Mouse (Mus musculus) hindbrain, postnatal 0 days (tissue): ENCODE measurements at regions not wholly inside any gene's neighbourhood (a gene's known extent, or its start where the extent isn't known, plus 50 kb on each side); places are given as distances from the start of the nearest gene placed in this dataset.

Source experiments
- ATAC-seq: fragments of 200-750 bp; cut with Nextera tagmentation; 2 replicates; pipeline ENCODE4 v1.8.0; 2017; ENCODE audit warnings: mild to moderate bottlenecking, moderate TSS enrichment, moderate library complexity
- DNase-seq: peaks from one replicate; pipeline ENCODE4 v3.0.0-alpha.2; 2015; ENCODE audit warnings: low spot score
- H3K27ac ChIP-seq: fragments of 300-500 bp; sonication (generic); 2 replicates; pipeline ENCODE4 v1.5.1; 2014; ENCODE audit warnings: mild to moderate bottlenecking
- H3K27me3 ChIP-seq: fragments of 300-500 bp; sonication (generic); 2 replicates; pipeline ENCODE4 v1.6.1; 2014; ENCODE audit warnings: low read length, mixed read lengths; ENCODE audit not compliant: insufficient read depth
- H3K36me3 ChIP-seq: fragments of 300-500 bp; sonication (generic); 2 replicates; pipeline ENCODE4 v1.6.1; 2014; ENCODE audit warnings: low read length, mixed read lengths; ENCODE audit not compliant: insufficient read depth
- H3K4me1 ChIP-seq: fragments of 300-500 bp; sonication (generic); 2 replicates; pipeline ENCODE4 v1.6.1; 2014; ENCODE audit warnings: antibody characterized with exemption, low read length, mixed read lengths; ENCODE audit not compliant: insufficient read depth
- H3K4me2 ChIP-seq: fragments of 300-500 bp; sonication (generic); 2 replicates; pipeline ENCODE4 v1.6.1; 2014; ENCODE audit warnings: low read depth, mild to moderate bottlenecking, low read length, moderate library complexity, mixed read lengths
- H3K4me3 ChIP-seq: fragments of 300-500 bp; sonication (generic); 2 replicates; pipeline ENCODE4 v1.5.1; 2014; ENCODE audit warnings: low read length
- H3K9ac ChIP-seq: fragments of 300-500 bp; sonication (generic); replicated peaks from 2 replicates; pipeline ENCODE4 v1.6.1; 2014; ENCODE audit warnings: mild to moderate bottlenecking, low read length, moderate library complexity, mixed read lengths
- H3K9me3 ChIP-seq: fragments of 300-500 bp; sonication (generic); 2 replicates; pipeline ENCODE4 v1.6.1; 2016; ENCODE audit warnings: low read length, mixed read lengths
- CTCF ChIP-seq: IDR thresholded peaks from 2 replicates; pipeline ENCODE4 v1.5.1; 2016; ENCODE audit warnings: antibody characterized with exemption, control low read depth, low read depth
- WGBS: fragments of 180-500 bp; shearing (Covaris S2); extraction: QIAGEN DNeasy Blood & Tissue Kit; methylation state at CpG from one replicate; pipeline ENCODE4 v1.1.7; 2014; 5-methylcytosine and 5-hydroxymethylcytosine counted together

- WGBS: 96% methylated on average over 1 of the region's 1 CpGs
- H3K36me3 ChIP-seq: no peaks in the 10 kb centered on the region
- H3K9ac ChIP-seq: no peak overlapping the region
Measured at GRCm38 (mm10) chr2:108756251-108756650, 524.3 kb upstream of the Kif18a start.

GRCm38 (mm10) chr2:108764703-108765102 lies 515.8 kb upstream of the Kif18a start:
- no peaks in the 10 kb centered on the region for H3K27me3 ChIP-seq
- H3K4me1 ChIP-seq: no peaks in the 10 kb centered on the region
- no peak for ATAC-seq
- no peak overlapping the region for H3K9ac ChIP-seq
- H3K4me2 ChIP-seq: no peak overlapping the region
- TF ChIP-seq CTCF: no peak
- no peaks in the 10 kb centered on the region for H3K9me3 ChIP-seq
- no peaks in the 10 kb centered on the region for H3K36me3 ChIP-seq
- H3K27ac ChIP-seq: no peak overlapping the region
- 79% methylated on average over 4 of the region's 4 CpGs for WGBS
- peak; percentile 5 for DNase-seq
- no peak overlapping the region for H3K4me3 ChIP-seq

More at GRCm38 (mm10) chr2:108756251-108756650, 524.3 kb upstream of the Kif18a start:
- Histone ChIP-seq H3K4me3 (no peak overlapping the region), H3K4me1 (no peaks in the 10 kb centered on the region), H3K9me3 (no peaks in the 10 kb centered on the region), H3K27me3 (no peaks in the 10 kb centered on the region), H3K4me2 (no peak overlapping the region), H3K27ac (no peak overlapping the region)
- no peak for ATAC-seq
- no peak for TF ChIP-seq CTCF
- no peak for DNase-seq

- ATAC-seq (no peak), DNase-seq (no peak)
- Histone ChIP-seq H3K36me3 (no peaks in the 10 kb centered on the region), H3K4me3 (no peak overlapping the region), H3K27ac (no peak overlapping the region), H3K4me1 (no peaks in the 10 kb centered on the region), H3K27me3 (no peaks in the 10 kb centered on the region), H3K9ac (no peak overlapping the region), H3K9me3 (no peaks in the 10 kb centered on the region), H3K4me2 (no peak overlapping the region)
- 92% methylated on average over 2 of the region's 2 CpGs for WGBS
- no peak for TF ChIP-seq CTCF
Measured at GRCm38 (mm10) chr2:108766461-108766860, 514.1 kb upstream of the Kif18a start.

- DNase-seq: no peak
- no peak overlapping the region for H3K9ac ChIP-seq
- TF ChIP-seq CTCF: no peak
Measured at GRCm38 (mm10) chr2:108770383-108770782, 510.2 kb upstream of the Kif18a start.

GRCm38 (mm10) chr2:108783457-108783856 lies 497.1 kb upstream of the Kif18a start:
- no peak overlapping the region for H3K27ac ChIP-seq
- H3K9ac ChIP-seq: no peak overlapping the region
- TF ChIP-seq CTCF: no peak
- H3K4me1 ChIP-seq: no peaks in the 10 kb centered on the region
- H3K4me3 ChIP-seq: no peak overlapping the region
- H3K4me2 ChIP-seq: no peak overlapping the region
- H3K9me3 ChIP-seq: no peaks in the 10 kb centered on the region
- no peak for DNase-seq
- no peaks in the 10 kb centered on the region for H3K36me3 ChIP-seq
- H3K27me3 ChIP-seq: no peaks in the 10 kb centered on the region
- no peak for ATAC-seq

More at GRCm38 (mm10) chr2:108770383-108770782, 510.2 kb upstream of the Kif18a start:
- no peak for ATAC-seq
- H3K4me1 ChIP-seq: no peaks in the 10 kb centered on the region
- no peak overlapping the region for H3K4me3 ChIP-seq
- no peaks in the 10 kb centered on the region for H3K9me3 ChIP-seq
- no peak overlapping the region for H3K27ac ChIP-seq
- H3K4me2 ChIP-seq: no peak overlapping the region
- 94% methylated on average over 1 of the region's 1 CpGs for whole genome bisulfite sequencing
- no peaks in the 10 kb centered on the region for H3K36me3 ChIP-seq
- no peaks in the 10 kb centered on the region for H3K27me3 ChIP-seq

- H3K9me3 ChIP-seq: no peaks in the 10 kb centered on the region
- H3K4me3 ChIP-seq: no peak overlapping the region
- ATAC-seq (no peak), DNase-seq (no peak)
- no peak overlapping the region for H3K27ac ChIP-seq
- 85% methylated on average over 19 of the region's 19 CpGs for WGBS
- TF ChIP-seq CTCF: no peak
- H3K4me2 ChIP-seq: no peak overlapping the region
- H3K9ac ChIP-seq: no peak overlapping the region
- no peaks in the 10 kb centered on the region for H3K4me1 ChIP-seq
- no peaks in the 10 kb centered on the region for H3K27me3 ChIP-seq
- H3K36me3 ChIP-seq: no peaks in the 10 kb centered on the region
Measured at GRCm38 (mm10) chr2:108785161-108785957, 495.2 kb upstream of the Kif18a start.

- no peak overlapping the region for H3K27ac ChIP-seq
- H3K27me3 ChIP-seq: no peaks in the 10 kb centered on the region
- no peak overlapping the region for H3K9ac ChIP-seq
- ATAC-seq: no peak
- H3K4me2 ChIP-seq: no peak overlapping the region
- no peaks in the 10 kb centered on the region for H3K9me3 ChIP-seq
- no peak overlapping the region for H3K4me3 ChIP-seq
- no peaks in the 10 kb centered on the region for H3K4me1 ChIP-seq
- WGBS: 93% methylated on average over 7 of the region's 7 CpGs
- DNase-seq: no peak
- H3K36me3 ChIP-seq: no peaks in the 10 kb centered on the region
- TF ChIP-seq CTCF: no peak
Measured at GRCm38 (mm10) chr2:108789166-108789565, 491.4 kb upstream of the Kif18a start.
